Mouse (Mus musculus): Measurements from ENCODE around the gene Lrpprc. TPM values are rescaled to one million over a fixed set of nuclear protein-coding genes. Genes with fewer than 3 reads are reported as not detected.
A peak's percentile ranks its signal among the peaks of the same experiment; 100 is the strongest.

Gene Lrpprc
- polyA plus RNA-seq, 1 experiment = 4.7 TPM

- H3K27me3 ChIP-seq (ENCODE audit: control insufficient read depth, insufficient read depth, low read length) = no peaks in the 10 kb centered on the region
- WGBS = 91% methylated on average over 10 of the region's 10 CpGs
- H3K36me3 ChIP-seq (ENCODE audit: control insufficient read depth, insufficient read depth, low read length) = peaks cover 35% of the 10 kb centered on the region
- no peak overlapping the region for H3K4me3 ChIP-seq (ENCODE audit: low read depth, low read length)
- TF ChIP-seq POLR2A (IDR thresholded peaks at IDR 0.05; ENCODE audit: low read depth, low read length) (no peak), CTCF (IDR thresholded peaks at IDR 0.05; ENCODE audit: extremely low read depth, insufficient read length, insufficient replicate concordance, low read depth, low read length) (no peak)
- H3K4me1 ChIP-seq (ENCODE audit: control insufficient read depth, insufficient read depth, insufficient read length, low read length) = no peaks in the 10 kb centered on the region
- H3K27ac ChIP-seq (ENCODE audit: insufficient read depth, low read depth, low read length) = no peak overlapping the region
Observed at GRCm38 (mm10) chr17:84775291-84775690, 15.3 kb downstream of the Lrpprc start.

GRCm38 (mm10) chr17:84771882-84772281, 18.7 kb downstream of the Lrpprc start:
- no peak overlapping the region for H3K27ac ChIP-seq (ENCODE audit: insufficient read depth, low read depth, low read length)
- H3K4me1 ChIP-seq (ENCODE audit: control insufficient read depth, insufficient read depth, insufficient read length, low read length) = no peaks in the 10 kb centered on the region
- H3K4me3 ChIP-seq (ENCODE audit: low read depth, low read length) = no peak overlapping the region
- no peak for TF ChIP-seq CTCF (IDR thresholded peaks at IDR 0.05; ENCODE audit: extremely low read depth, insufficient read length, insufficient replicate concordance, low read depth, low read length)
- no peak for TF ChIP-seq POLR2A (IDR thresholded peaks at IDR 0.05; ENCODE audit: low read depth, low read length)
- 90% methylated on average over 9 of the region's 9 CpGs for WGBS
- H3K27me3 ChIP-seq (ENCODE audit: control insufficient read depth, insufficient read depth, low read length) = no peaks in the 10 kb centered on the region
- H3K36me3 ChIP-seq (ENCODE audit: control insufficient read depth, insufficient read depth, low read length) = peaks cover 58% of the 10 kb centered on the region

DNA sequence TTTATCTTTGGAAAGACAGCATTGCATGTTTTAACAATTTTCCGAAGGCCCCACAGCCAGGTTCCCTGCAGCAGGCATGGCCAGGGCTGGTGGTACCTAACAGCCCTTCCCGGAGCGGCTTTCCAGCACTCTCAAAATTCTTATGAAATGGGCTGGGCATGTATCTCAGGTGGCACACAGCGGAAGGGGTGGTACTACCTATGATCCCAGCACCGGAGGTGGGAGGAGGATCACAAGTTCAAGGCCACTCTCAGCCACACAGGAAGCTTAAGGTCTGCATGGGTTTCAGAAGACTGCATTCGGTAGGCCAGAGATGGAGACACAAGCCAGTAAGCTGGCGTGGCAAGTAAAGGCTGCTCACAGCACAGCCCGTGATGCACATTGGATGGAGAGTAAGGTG, 31.6 kb downstream of the Lrpprc start:
- H3K27me3 ChIP-seq (ENCODE audit: control insufficient read depth, insufficient read depth, low read length) = no peaks in the 10 kb centered on the region
- no peak overlapping the region for H3K4me3 ChIP-seq (ENCODE audit: low read depth, low read length)
- TF ChIP-seq POLR2A (IDR thresholded peaks at IDR 0.05; ENCODE audit: low read depth, low read length) (no peak), CTCF (IDR thresholded peaks at IDR 0.05; ENCODE audit: extremely low read depth, insufficient read length, insufficient replicate concordance, low read depth, low read length) (no peak)
- H3K4me1 ChIP-seq (ENCODE audit: control insufficient read depth, insufficient read depth, insufficient read length, low read length) = peaks cover 8% of the 10 kb centered on the region
- no peak overlapping the region for H3K27ac ChIP-seq (ENCODE audit: insufficient read depth, low read depth, low read length)
- 88% methylated on average over 8 of the region's 8 CpGs for WGBS
- H3K36me3 ChIP-seq (ENCODE audit: control insufficient read depth, insufficient read depth, low read length) = peaks cover 24% of the 10 kb centered on the region

- WGBS = 36% methylated on average over 10 of the region's 10 CpGs
- Histone ChIP-seq H3K4me1 (ENCODE audit: control insufficient read depth, insufficient read depth, insufficient read length, low read length) (peaks cover 8% of the 10 kb centered on the region), H3K4me3 (ENCODE audit: low read depth, low read length) (no peak overlapping the region), H3K27me3 (ENCODE audit: control insufficient read depth, insufficient read depth, low read length) (no peaks in the 10 kb centered on the region), H3K36me3 (ENCODE audit: control insufficient read depth, insufficient read depth, low read length) (peaks cover 23% of the 10 kb centered on the region), H3K27ac (ENCODE audit: insufficient read depth, low read depth, low read length) (peak overlapping the region; percentile 75)
- TF ChIP-seq CTCF (IDR thresholded peaks at IDR 0.05; ENCODE audit: extremely low read depth, insufficient read length, insufficient replicate concordance, low read depth, low read length) (no peak), POLR2A (IDR thresholded peaks at IDR 0.05; ENCODE audit: low read depth, low read length) (no peak)
Observed at GRCm38 (mm10) chr17:84758374-84758773, 32.2 kb downstream of the Lrpprc start.

- no peak overlapping the region for H3K4me3 ChIP-seq (ENCODE audit: low read depth, low read length)
- TF ChIP-seq CTCF (IDR thresholded peaks at IDR 0.05; ENCODE audit: extremely low read depth, insufficient read length, insufficient replicate concordance, low read depth, low read length) (no peak), POLR2A (IDR thresholded peaks at IDR 0.05; ENCODE audit: low read depth, low read length) (no peak)
- H3K36me3 ChIP-seq (ENCODE audit: control insufficient read depth, insufficient read depth, low read length) = peaks cover 19% of the 10 kb centered on the region
Observed at GRCm38 (mm10) chr17:84756090-84756489, 34.5 kb downstream of the Lrpprc start.

DNA sequence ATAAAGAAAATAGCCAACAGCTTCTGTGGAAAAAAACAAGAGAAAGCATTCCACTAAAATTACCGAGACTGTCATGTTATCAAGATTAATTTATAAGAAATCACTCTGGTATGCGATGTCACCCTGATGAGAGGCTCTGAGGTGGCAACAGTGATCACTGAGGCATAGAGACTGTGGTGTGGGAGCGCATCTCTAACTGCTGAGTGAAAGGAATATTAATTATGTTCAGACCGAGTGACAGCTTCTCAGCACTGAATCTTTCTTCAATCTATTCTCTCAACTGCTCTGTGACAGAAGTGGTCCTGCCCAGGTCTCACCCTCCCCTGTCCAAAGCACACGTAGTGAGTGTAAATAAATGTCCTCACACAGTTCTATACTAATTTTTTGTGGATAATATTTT, 37.1 kb downstream of the Lrpprc start:
- Histone ChIP-seq H3K36me3 (ENCODE audit: control insufficient read depth, insufficient read depth, low read length) (peaks cover 21% of the 10 kb centered on the region), H3K27me3 (ENCODE audit: control insufficient read depth, insufficient read depth, low read length) (no peaks in the 10 kb centered on the region), H3K4me1 (ENCODE audit: control insufficient read depth, insufficient read depth, insufficient read length, low read length) (peaks cover 14% of the 10 kb centered on the region), H3K4me3 (ENCODE audit: low read depth, low read length) (no peak overlapping the region), H3K27ac (ENCODE audit: insufficient read depth, low read depth, low read length) (no peak overlapping the region)
- TF ChIP-seq CTCF (IDR thresholded peaks at IDR 0.05; ENCODE audit: extremely low read depth, insufficient read length, insufficient replicate concordance, low read depth, low read length) (no peak), POLR2A (IDR thresholded peaks at IDR 0.05; ENCODE audit: low read depth, low read length) (no peak)
- WGBS = 83% methylated on average over 5 of the region's 5 CpGs

More at GRCm38 (mm10) chr17:84756090-84756489, 34.5 kb downstream of the Lrpprc start:
- Histone ChIP-seq H3K27ac (ENCODE audit: insufficient read depth, low read depth, low read length) (no peak overlapping the region), H3K27me3 (ENCODE audit: control insufficient read depth, insufficient read depth, low read length) (no peaks in the 10 kb centered on the region), H3K4me1 (ENCODE audit: control insufficient read depth, insufficient read depth, insufficient read length, low read length) (peaks cover 11% of the 10 kb centered on the region)
- WGBS = 61% methylated on average over 2 of the region's 2 CpGs

DNA sequence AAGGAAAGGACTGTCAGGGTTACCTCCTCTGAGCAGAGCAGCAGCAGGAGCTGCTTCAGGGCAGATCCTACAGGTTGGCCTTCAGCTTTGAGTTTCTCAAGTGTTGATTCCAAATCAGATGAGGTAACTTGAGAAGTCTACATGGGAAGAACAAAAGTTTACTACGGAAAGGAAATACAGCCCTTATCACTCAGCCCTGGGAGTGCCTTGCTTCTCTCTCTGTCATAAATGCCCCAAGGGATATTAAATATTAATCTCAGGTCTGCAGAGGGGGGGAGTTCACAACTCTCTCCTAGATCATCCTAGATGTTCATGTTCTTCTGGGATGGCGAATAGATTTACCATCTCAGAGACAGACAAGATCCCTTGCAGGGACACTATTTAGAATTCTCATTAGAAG, 38.3 kb downstream of the Lrpprc start:
- Histone ChIP-seq H3K27ac (ENCODE audit: insufficient read depth, low read depth, low read length) (peak overlapping the region; percentile 76), H3K36me3 (ENCODE audit: control insufficient read depth, insufficient read depth, low read length) (peaks cover 21% of the 10 kb centered on the region), H3K4me1 (ENCODE audit: control insufficient read depth, insufficient read depth, insufficient read length, low read length) (peaks cover 10% of the 10 kb centered on the region), H3K4me3 (ENCODE audit: low read depth, low read length) (peak overlapping the region; percentile 28; the same call in 1 of the 2 replicates), H3K27me3 (ENCODE audit: control insufficient read depth, insufficient read depth, low read length) (no peaks in the 10 kb centered on the region)
- no peak for TF ChIP-seq CTCF (IDR thresholded peaks at IDR 0.05; ENCODE audit: extremely low read depth, insufficient read length, insufficient replicate concordance, low read depth, low read length)
- TF ChIP-seq POLR2A (IDR thresholded peaks at IDR 0.05; ENCODE audit: low read depth, low read length) = no peak
- WGBS = 30% methylated on average over 2 of the region's 2 CpGs

Measured in small intestine, adult 2 months (tissue).